Mouse (Mus musculus) hindbrain, embryonic 11.5 days (tissue): ENCODE results near the gene Smco2. TPM values are rescaled to one million over a fixed set of nuclear protein-coding genes. Genes with fewer than 3 reads are reported as not detected.
A peak's percentile ranks its signal among the peaks of the same experiment; 100 is the strongest.

ENCODE experiments used
- ATAC-seq: fragments of 200-750 bp; cut with Nextera tagmentation; 2 replicates; pipeline ENCODE4 v1.8.0; 2017; ENCODE audit warnings: mild to moderate bottlenecking, moderate TSS enrichment, moderate library complexity; ENCODE audit not compliant: low FRiP score
- DNase-seq: peaks from one replicate; pipeline ENCODE4 v3.0.0-alpha.2; 2015; ENCODE audit warnings: low spot score
- H3K27ac ChIP-seq: fragments of 300-500 bp; sonication (generic); 2 replicates; pipeline ENCODE4 v1.5.1; 2014; ENCODE audit warnings: mild to moderate bottlenecking, low read depth, low read length
- H3K27me3 ChIP-seq: fragments of 300-500 bp; sonication (generic); 2 replicates; pipeline ENCODE4 v1.6.1; 2014; ENCODE audit warnings: mild to moderate bottlenecking, low read length, moderate library complexity, mixed read lengths; ENCODE audit not compliant: control insufficient read depth, insufficient read depth
- H3K36me3 ChIP-seq: fragments of 300-500 bp; sonication (generic); 2 replicates; pipeline ENCODE4 v1.6.1; 2014; ENCODE audit warnings: mild to moderate bottlenecking, low read length, moderate library complexity, mixed read lengths; ENCODE audit not compliant: control insufficient read depth, insufficient read depth
- H3K4me1 ChIP-seq: fragments of 300-500 bp; sonication (generic); replicated peaks from 2 replicates; pipeline ENCODE4 v1.6.1; 2014; ENCODE audit warnings: low read length, mixed read lengths; ENCODE audit not compliant: control insufficient read depth, insufficient read depth
- H3K4me2 ChIP-seq: fragments of 300-500 bp; sonication (generic); replicated peaks from 2 replicates; pipeline ENCODE4 v1.6.1; 2014; ENCODE audit warnings: mild to moderate bottlenecking, low read depth, low read length
- H3K4me3 ChIP-seq: fragments of 300-500 bp; sonication (generic); 2 replicates; pipeline ENCODE4 v1.5.1; 2014; ENCODE audit warnings: low read depth, low read length
- H3K9ac ChIP-seq: fragments of 300-500 bp; sonication (generic); 2 replicates; pipeline ENCODE4 v1.6.1; 2014; ENCODE audit warnings: low read depth, low read length
- H3K9me3 ChIP-seq: fragments of 300-500 bp; sonication (generic); 2 replicates; pipeline ENCODE4 v1.6.1; 2016; ENCODE audit warnings: low read length; ENCODE audit not compliant: control insufficient read depth
- whole genome bisulfite sequencing: fragments of 180-500 bp; shearing (Covaris S2); extraction: QIAGEN DNeasy Blood & Tissue Kit; methylation state at CpG from one replicate; pipeline ENCODE4 v1.1.7; 2014; 5-methylcytosine and 5-hydroxymethylcytosine counted together
- polyA plus RNA-seq: library from polyadenylated mRNA; unstranded; fragments of >200 nt; fragmentation: Nextera tagmentation; extraction: Ambion mirVana; gene quantifications from 2 replicates; pipeline ENCODE4 v1.2.1, GENCODE M21; 2014

The Smco2 gene
- polyA plus RNA-seq, 1 experiment from 2014 or later = not detected

DNA sequence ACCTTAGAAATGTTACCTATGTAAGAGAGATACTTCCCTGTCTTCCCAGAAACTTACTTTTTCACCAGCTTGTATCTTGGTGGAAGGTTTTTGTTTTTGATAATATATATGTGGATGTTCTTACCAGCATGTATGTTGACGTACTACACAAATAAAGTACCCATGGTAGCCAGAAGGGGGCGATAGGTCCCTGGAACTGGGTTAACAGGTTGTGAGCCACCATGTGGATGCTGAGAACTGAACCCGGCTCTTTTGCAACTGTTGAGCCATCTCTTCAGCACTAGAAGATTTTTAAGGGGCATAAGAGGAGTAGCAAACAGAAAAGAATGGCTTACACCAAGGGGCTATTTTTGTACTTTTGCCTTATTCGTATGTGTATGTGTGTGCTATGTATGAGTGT is 15.8 kb downstream of the Smco2 start:
- ATAC-seq (no peak), DNase-seq (no peak)
- no peaks in the 10 kb centered on the region for H3K36me3 ChIP-seq
- no peaks in the 10 kb centered on the region for H3K27me3 ChIP-seq
- 79% methylated on average over 4 of the region's 4 CpGs for WGBS
- H3K4me2 ChIP-seq = no peak overlapping the region
- H3K27ac ChIP-seq = no peak overlapping the region
- no peaks in the 10 kb centered on the region for H3K9me3 ChIP-seq
- H3K9ac ChIP-seq = no peak overlapping the region
- no peak overlapping the region for H3K4me3 ChIP-seq
- no peaks in the 10 kb centered on the region for H3K4me1 ChIP-seq

DNA sequence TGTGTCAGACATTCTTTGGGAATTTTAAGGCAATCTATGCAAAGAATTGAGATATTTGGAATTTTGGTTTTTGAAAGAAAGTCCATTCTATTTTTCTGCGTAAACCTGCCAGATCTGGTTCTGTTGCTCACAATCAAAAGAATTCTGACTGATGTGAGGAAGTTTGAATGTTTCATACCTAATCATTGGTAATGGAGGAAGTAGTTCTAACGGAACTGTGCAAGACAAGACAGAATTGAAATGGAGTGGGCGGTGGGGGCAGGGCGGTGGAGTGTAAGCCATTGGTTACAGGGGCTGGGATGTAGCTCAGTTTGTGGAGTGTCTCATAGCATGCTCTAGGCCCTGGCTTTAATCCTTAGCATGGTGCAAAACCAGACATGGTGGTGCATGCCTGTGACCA is 22.1 kb downstream of the Smco2 start:
- H3K4me1 ChIP-seq = no peaks in the 10 kb centered on the region
- no peaks in the 10 kb centered on the region; the same call in 1 of the 2 replicates for H3K27me3 ChIP-seq
- WGBS = 92% methylated on average over 4 of the region's 4 CpGs
- H3K9me3 ChIP-seq = no peaks in the 10 kb centered on the region
- ATAC-seq (no peak), DNase-seq (no peak)
- no peaks in the 10 kb centered on the region for H3K36me3 ChIP-seq
- no peak overlapping the region for H3K4me3 ChIP-seq
- H3K4me2 ChIP-seq = no peak overlapping the region
- H3K9ac ChIP-seq = no peak overlapping the region
- no peak overlapping the region for H3K27ac ChIP-seq

GRCm38 (mm10) chr6:146874415-146874814 is 24.5 kb downstream of the Smco2 start:
- ATAC-seq (no peak), DNase-seq (no peak)
- Histone ChIP-seq H3K27me3 (no peaks in the 10 kb centered on the region; the same call in 1 of the 2 replicates), H3K27ac (no peak overlapping the region), H3K4me3 (no peak overlapping the region), H3K9me3 (no peaks in the 10 kb centered on the region), H3K4me2 (no peak overlapping the region), H3K9ac (no peak overlapping the region), H3K36me3 (no peaks in the 10 kb centered on the region), H3K4me1 (no peaks in the 10 kb centered on the region)
- 84% methylated on average over 6 of the region's 6 CpGs for WGBS

GRCm38 (mm10) chr6:146876820-146877219 is 26.9 kb downstream of the Smco2 start:
- no peak overlapping the region for H3K4me2 ChIP-seq
- DNase-seq = no peak

DNA sequence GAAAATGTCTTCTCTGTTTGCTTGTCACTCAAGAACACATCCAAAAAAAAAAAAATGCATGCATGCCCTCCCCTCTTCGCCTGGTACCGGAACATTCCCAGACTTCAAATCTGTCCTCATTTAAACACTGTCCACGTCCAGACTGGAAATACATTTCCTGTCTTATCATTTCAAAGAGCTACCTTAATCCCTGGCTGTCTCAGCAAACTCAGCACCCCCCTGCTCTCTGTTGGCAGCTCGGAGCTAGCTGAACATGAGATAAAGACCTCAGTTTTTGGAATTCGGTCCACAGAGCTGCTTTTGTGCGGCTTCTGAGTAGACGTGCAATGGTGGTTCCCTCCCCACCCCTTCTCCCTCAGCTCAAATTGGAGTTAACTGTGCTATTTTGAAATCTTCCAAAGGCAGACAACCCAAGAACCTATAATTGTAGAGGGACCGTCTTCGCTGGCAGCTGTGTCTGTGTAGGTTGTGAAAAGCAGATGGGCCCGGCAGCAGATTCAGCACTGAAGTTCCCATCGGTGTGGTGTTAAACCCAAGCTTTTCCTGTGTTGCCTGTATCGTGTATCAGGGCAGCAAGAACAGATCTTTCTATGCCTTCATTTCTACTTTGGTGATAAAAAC is 27.6 kb downstream of the Smco2 start:
- no peaks in the 10 kb centered on the region for H3K27me3 ChIP-seq
- ATAC-seq (no peak), DNase-seq (no peak)
- no peak overlapping the region for H3K27ac ChIP-seq
- 94% methylated on average over 12 of the region's 12 CpGs for WGBS
- H3K9ac ChIP-seq = no peak overlapping the region
- H3K4me1 ChIP-seq = no peaks in the 10 kb centered on the region
- no peaks in the 10 kb centered on the region for H3K9me3 ChIP-seq
- H3K36me3 ChIP-seq = no peaks in the 10 kb centered on the region
- H3K4me2 ChIP-seq = no peak overlapping the region
- H3K4me3 ChIP-seq = no peak overlapping the region

More at GRCm38 (mm10) chr6:146876820-146877219, 26.9 kb downstream of the Smco2 start:
- no peaks in the 10 kb centered on the region for H3K9me3 ChIP-seq
- no peak overlapping the region for H3K9ac ChIP-seq
- H3K4me1 ChIP-seq = no peaks in the 10 kb centered on the region
- no peak overlapping the region for H3K27ac ChIP-seq
- H3K4me3 ChIP-seq = no peak overlapping the region
- no peaks in the 10 kb centered on the region for H3K36me3 ChIP-seq
- ATAC-seq = no peak
- 94% methylated on average over 2 of the region's 2 CpGs for WGBS
- H3K27me3 ChIP-seq = no peaks in the 10 kb centered on the region; the same call in 1 of the 2 replicates

DNA sequence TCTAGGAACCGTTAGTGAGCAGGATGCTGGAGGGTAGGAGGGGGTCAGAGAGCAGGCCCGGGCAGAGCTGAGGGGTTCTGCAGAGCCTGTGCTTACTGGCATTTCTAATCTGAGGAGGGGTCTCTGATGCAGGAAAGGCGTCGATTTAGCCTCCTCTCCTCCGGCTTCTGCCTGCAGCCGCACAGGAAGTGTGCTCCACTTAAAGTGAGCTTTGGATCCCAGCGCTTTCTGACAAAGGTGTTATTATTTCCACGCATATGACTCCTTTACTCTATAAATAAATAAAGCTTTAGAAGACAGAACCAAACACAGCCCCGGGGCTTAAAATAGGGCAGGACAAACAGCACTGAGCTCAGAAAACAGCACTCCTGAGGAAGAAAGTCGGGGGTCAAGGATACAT is 29.0 kb downstream of the Smco2 start:
- Histone ChIP-seq H3K4me2 (no peak overlapping the region), H3K27me3 (no peaks in the 10 kb centered on the region), H3K9me3 (no peaks in the 10 kb centered on the region), H3K36me3 (no peaks in the 10 kb centered on the region), H3K27ac (no peak overlapping the region), H3K4me3 (no peak overlapping the region), H3K9ac (no peak overlapping the region), H3K4me1 (no peaks in the 10 kb centered on the region)
- 37% methylated on average over 10 of the region's 10 CpGs for WGBS
- ATAC-seq (no peak), DNase-seq (peak; percentile 10)

- no peak overlapping the region for H3K27ac ChIP-seq
- ATAC-seq (no peak), DNase-seq (no peak)
- no peak overlapping the region for H3K4me3 ChIP-seq
- no peak overlapping the region for H3K9ac ChIP-seq
- H3K4me1 ChIP-seq = no peaks in the 10 kb centered on the region
- WGBS = 89% methylated on average over 9 of the region's 9 CpGs
- no peaks in the 10 kb centered on the region for H3K36me3 ChIP-seq
- H3K9me3 ChIP-seq = no peaks in the 10 kb centered on the region
- no peak overlapping the region for H3K4me2 ChIP-seq
- H3K27me3 ChIP-seq = no peaks in the 10 kb centered on the region
Measured at GRCm38 (mm10) chr6:146879856-146880255, 30.0 kb downstream of the Smco2 start.

GRCm38 (mm10) chr6:146880296-146880695 is 30.4 kb downstream of the Smco2 start:
- DNase-seq (no peak), ATAC-seq (no peak)
- Histone ChIP-seq H3K9ac (no peak overlapping the region), H3K4me2 (no peak overlapping the region), H3K9me3 (no peaks in the 10 kb centered on the region), H3K27ac (no peak overlapping the region), H3K4me3 (no peak overlapping the region), H3K36me3 (no peaks in the 10 kb centered on the region), H3K4me1 (no peaks in the 10 kb centered on the region), H3K27me3 (no peaks in the 10 kb centered on the region)
- 77% methylated on average over 4 of the region's 4 CpGs for WGBS

DNA sequence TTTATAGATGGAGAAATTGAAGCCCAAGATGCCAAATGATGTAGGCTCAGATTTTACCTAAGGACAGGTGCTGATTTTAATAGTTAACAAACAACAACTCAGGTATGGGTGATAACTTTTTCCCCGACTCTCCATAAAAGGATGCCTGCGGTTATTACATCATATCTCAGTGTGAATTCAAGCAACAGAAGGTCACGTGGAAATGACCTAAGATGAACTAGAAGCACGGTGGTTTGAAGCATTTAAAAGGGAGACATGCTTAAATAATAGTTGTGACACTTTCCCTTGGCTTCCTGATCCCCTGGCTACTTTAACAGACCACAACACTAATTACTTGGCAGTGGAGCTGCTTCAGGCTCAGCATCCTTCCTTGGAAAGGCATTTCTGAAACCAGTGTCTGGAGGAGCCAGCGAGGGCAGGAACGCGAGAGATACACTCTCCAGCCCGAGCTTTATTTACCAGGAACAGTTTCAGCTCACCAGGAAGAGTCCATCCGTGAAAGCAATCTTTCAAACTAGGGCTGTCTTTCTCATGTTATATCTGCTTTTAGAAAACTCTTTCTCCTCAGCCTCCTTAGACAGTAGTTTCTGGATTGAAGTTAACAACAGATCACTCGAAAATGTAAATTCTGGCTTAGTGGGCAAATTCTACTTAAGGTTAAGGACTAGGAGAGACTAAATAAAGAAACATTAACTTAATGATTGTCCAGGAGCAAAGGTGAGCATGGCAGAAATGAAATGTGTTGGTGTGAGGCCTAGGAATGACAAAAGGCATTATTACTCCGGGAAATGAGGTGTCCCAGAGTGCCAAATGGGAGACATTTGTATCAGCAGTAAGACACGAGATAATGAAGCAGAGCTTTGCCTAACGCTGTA is 32.2 kb downstream of the Smco2 start:
- ATAC-seq (no peak), DNase-seq (no peak)
- no peak overlapping the region for H3K27ac ChIP-seq
- H3K4me2 ChIP-seq = no peak overlapping the region
- H3K9ac ChIP-seq = no peak overlapping the region
- WGBS = 72% methylated on average over 13 of the region's 13 CpGs
- H3K27me3 ChIP-seq = no peaks in the 10 kb centered on the region
- H3K9me3 ChIP-seq = no peaks in the 10 kb centered on the region
- H3K4me1 ChIP-seq = no peaks in the 10 kb centered on the region; the same call in 1 of the 2 replicates
- no peaks in the 10 kb centered on the region for H3K36me3 ChIP-seq
- H3K4me3 ChIP-seq = no peak overlapping the region
